Mouse (Mus musculus): Measurements from ENCODE around the gene Chrna1.

DNA sequence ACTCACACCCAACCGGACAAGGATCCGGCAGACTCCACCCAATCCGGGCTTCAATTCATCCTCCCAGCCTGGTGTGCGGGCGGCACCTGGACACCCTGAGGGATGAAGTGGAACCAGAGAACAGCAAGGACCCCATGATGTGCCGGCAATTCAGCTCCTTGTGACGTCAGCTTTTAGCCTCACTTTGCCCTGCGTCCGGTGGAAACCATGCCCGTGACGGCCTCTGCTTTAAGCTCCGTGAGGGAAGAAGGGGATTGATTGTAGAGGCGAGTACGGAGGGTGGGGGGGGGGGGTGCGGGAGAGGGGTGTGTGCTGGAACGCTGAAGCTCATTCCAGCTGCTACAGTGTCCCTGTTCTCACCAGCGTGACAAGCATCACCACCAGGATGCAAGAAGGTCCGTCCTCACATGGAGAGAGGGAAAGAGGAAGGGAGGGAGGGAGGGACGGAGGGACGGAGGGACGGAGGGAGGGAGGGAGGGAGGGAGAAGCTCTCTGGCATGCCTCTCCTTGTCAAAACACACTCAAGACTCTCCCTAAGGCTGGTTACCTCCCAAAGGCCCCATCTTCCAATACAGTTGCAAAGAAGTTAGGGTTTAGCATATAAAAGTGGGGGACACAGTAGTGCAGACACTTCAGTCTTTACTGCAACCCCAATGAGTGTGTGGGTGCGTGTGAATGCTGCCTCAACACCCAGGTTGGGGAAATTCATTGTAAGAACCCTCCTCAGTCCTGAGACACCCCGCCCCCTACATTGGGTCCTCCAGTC is 19.1 kb downstream of the Chrna1 start:
- TF ChIP-seq CTCF (IDR thresholded peaks at IDR 0.05; ENCODE audit: borderline replicate concordance, insufficient read depth, low read length) (no peak), POLR2A (IDR thresholded peaks at IDR 0.05; ENCODE audit: low read depth, low read length) (no peak)
